Mouse (Mus musculus) lung, embryonic 15.5 days (tissue): ENCODE measurements at regions not wholly inside any gene's neighbourhood (a gene's known extent, or its start where the extent isn't known, plus 50 kb on each side); places are given as distances from the start of the nearest gene placed in this dataset.

Source experiments
- ATAC-seq: fragments of 200-750 bp; cut with Nextera tagmentation; 2 replicates; pipeline ENCODE4 v1.8.0; 2017; ENCODE audit warnings: moderate number of reproducible peaks, borderline replicate concordance; ENCODE audit not compliant: low FRiP score, low TSS enrichment; ENCODE audit errors: extremely low read depth
- H3K27ac ChIP-seq: fragments of 300-500 bp; sonication (generic); 2 replicates; pipeline ENCODE4 v1.5.1; 2015; ENCODE audit warnings: moderate library complexity, mild to moderate bottlenecking, inconsistent platforms
- H3K27me3 ChIP-seq: fragments of 300-500 bp; sonication (generic); 2 replicates; pipeline ENCODE4 v1.6.1; 2015; ENCODE audit warnings: inconsistent platforms
- H3K36me3 ChIP-seq: fragments of 300-500 bp; sonication (generic); 2 replicates; pipeline ENCODE4 v1.6.1; 2015; ENCODE audit warnings: inconsistent platforms
- H3K4me1 ChIP-seq: fragments of 300-500 bp; sonication (generic); 2 replicates; pipeline ENCODE4 v1.6.1; 2015; ENCODE audit warnings: inconsistent platforms
- H3K4me2 ChIP-seq: fragments of 300-500 bp; sonication (generic); 2 replicates; pipeline ENCODE4 v1.6.1; 2015; ENCODE audit warnings: inconsistent platforms, mild to moderate bottlenecking, moderate library complexity
- H3K4me3 ChIP-seq: fragments of 300-500 bp; sonication (generic); 2 replicates; pipeline ENCODE4 v1.5.1; 2015; ENCODE audit warnings: mild to moderate bottlenecking, inconsistent platforms
- H3K9ac ChIP-seq: fragments of 300-500 bp; sonication (generic); 2 replicates; pipeline ENCODE4 v1.6.1; 2015; ENCODE audit warnings: inconsistent platforms
- H3K9me3 ChIP-seq: fragments of 300-500 bp; sonication (generic); 2 replicates; pipeline ENCODE4 v1.6.1; 2016; ENCODE audit warnings: inconsistent platforms
- WGBS: fragments of 180-500 bp; shearing (Covaris S2); methylation state at CpG from one replicate; pipeline ENCODE4 v1.1.7; 2015; 5-methylcytosine and 5-hydroxymethylcytosine counted together

GRCm38 (mm10) chr14:61842476-61842875, 235.2 kb downstream of the Kcnrg start:
- no peak overlapping the region for H3K27ac ChIP-seq
- H3K9me3 ChIP-seq = no peaks in the 10 kb centered on the region

GRCm38 (mm10) chr14:61846441-61846840, 239.2 kb downstream of the Kcnrg start:
- H3K9me3 ChIP-seq = no peaks in the 10 kb centered on the region
- H3K4me1 ChIP-seq = 0 out of 2 replicates have a peak, but pooled peaks cover 4% of the 10 kb centered on the region
- no peak overlapping the region for H3K4me3 ChIP-seq
- no peak overlapping the region for H3K9ac ChIP-seq
- H3K27ac ChIP-seq = no peak overlapping the region
- WGBS = 66% methylated on average over 5 of the region's 5 CpGs
- ATAC-seq = no peak
- no peaks in the 10 kb centered on the region for H3K27me3 ChIP-seq
- H3K4me2 ChIP-seq = no peak overlapping the region
- no peaks in the 10 kb centered on the region for H3K36me3 ChIP-seq

More at GRCm38 (mm10) chr14:61842476-61842875, 235.2 kb downstream of the Kcnrg start:
- H3K4me1 ChIP-seq = no peaks in the 10 kb centered on the region
- no peaks in the 10 kb centered on the region for H3K27me3 ChIP-seq
- 86% methylated on average over 4 of the region's 4 CpGs for WGBS
- no peak overlapping the region for H3K4me3 ChIP-seq
- H3K4me2 ChIP-seq = no peak overlapping the region
- no peak overlapping the region for H3K9ac ChIP-seq
- H3K36me3 ChIP-seq = no peaks in the 10 kb centered on the region
- no peak for ATAC-seq

DNA sequence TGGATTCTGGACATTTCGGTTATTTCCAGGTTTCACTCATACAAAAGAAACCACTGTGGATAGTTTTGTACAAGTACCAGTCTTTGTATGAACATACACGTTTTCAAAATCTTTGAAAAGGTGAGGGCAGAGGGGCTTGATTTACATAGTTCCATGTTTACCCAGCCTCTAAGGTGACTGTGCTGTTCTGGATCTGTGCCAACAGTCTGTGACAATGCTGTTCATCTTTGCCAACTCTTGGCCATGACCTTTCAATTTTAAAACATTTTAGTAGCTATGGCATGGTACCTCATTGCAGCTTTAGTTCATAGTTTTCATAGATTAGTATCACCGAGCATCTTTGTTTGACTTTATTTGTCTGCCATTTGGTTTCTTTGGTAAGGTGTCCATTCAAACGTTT, 243.0 kb downstream of the Kcnrg start:
- Histone ChIP-seq H3K27me3 (no peaks in the 10 kb centered on the region), H3K36me3 (no peaks in the 10 kb centered on the region), H3K4me2 (no peak overlapping the region), H3K9me3 (no peaks in the 10 kb centered on the region), H3K4me1 (0 out of 2 replicates have a peak, but pooled peaks cover 4% of the 10 kb centered on the region), H3K27ac (no peak overlapping the region), H3K9ac (no peak overlapping the region), H3K4me3 (no peak overlapping the region)
- WGBS = 66% methylated on average over 4 of the region's 4 CpGs
- ATAC-seq = no peak

DNA sequence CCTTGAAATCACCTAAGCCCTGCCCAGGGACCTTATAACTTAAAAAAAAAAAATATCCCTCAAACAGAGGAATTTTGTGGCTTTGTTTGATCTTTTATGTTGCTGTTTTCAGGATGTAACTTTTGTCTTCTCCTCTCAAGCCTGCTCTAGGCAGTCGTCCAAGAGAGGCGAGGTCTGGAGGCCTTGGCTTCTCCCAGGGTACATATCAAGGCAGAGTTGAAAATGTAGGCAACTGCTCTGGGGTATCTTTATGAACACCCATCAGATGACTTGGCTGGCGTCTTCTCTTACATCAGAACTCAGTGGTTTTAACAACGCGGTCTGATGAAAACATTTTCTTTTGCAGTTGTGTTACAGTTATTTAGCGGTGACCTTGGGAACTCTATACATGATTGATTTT, 250.4 kb downstream of the Kcnrg start:
- ATAC-seq = no peak
- H3K9ac ChIP-seq = no peak overlapping the region
- H3K4me2 ChIP-seq = no peak overlapping the region
- no peaks in the 10 kb centered on the region for H3K27me3 ChIP-seq
- H3K36me3 ChIP-seq = no peaks in the 10 kb centered on the region
- WGBS = 57% methylated on average over 6 of the region's 6 CpGs
- no peak overlapping the region for H3K4me3 ChIP-seq
- no peaks in the 10 kb centered on the region for H3K9me3 ChIP-seq
- H3K27ac ChIP-seq = no peak overlapping the region
- H3K4me1 ChIP-seq = peaks cover 7% of the 10 kb centered on the region; the same call in 1 of the 2 replicates

DNA sequence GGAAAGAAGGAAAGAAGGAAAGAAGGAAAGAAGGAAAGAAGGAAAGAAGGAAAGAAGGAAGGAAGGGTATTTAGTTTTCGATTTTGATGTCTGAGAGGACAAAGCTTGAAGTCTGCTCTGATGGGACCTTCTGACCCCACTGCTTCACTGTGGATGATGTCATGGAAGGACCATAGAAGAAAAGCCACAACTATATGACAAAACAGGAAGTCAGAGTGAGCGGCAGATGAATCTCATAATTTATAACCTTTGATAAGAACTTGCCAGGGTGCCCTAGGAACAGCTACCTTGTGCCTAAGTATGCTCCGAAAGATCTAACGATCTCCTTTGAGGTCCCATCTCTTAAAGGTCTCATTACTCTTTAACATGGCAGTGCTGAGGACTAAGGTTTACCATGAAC, 253.4 kb downstream of the Kcnrg start:
- Histone ChIP-seq H3K27me3 (no peaks in the 10 kb centered on the region), H3K4me3 (no peak overlapping the region), H3K9ac (no peak overlapping the region), H3K9me3 (no peaks in the 10 kb centered on the region), H3K27ac (no peak overlapping the region), H3K4me1 (peaks cover 7% of the 10 kb centered on the region), H3K36me3 (no peaks in the 10 kb centered on the region), H3K4me2 (no peak overlapping the region)
- ATAC-seq = no peak
- WGBS = 88% methylated on average over 4 of the region's 4 CpGs

DNA sequence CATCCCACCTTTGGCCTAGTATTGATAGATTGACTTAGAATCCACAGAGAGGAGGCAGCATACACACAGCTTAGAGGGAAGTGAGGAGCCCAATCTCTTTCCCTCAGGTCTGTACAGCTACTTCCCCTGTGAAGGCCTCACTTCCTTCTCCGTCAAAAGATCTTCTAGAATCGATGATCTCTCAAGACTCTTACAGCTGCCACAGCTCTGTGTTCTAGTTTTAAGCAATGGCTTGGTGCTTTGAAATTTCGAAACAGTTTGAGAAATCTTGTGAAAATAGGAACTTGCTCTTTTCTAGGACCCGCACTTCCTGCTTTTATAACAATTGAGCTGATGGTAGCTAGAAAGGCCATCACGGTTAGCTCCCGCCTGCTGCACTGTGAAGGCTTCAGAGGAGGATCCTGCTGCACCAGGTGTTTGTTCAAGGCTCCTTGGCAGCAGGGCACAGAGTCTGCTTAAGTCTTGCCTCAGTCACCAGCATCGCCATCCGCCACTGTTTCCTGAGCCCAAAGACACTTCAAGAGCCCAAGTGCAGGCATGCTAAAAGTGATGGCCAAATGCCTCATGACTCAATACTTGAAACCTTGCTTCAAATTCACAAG, 254.2 kb downstream of the Kcnrg start:
- Histone ChIP-seq H3K4me1 (peaks cover 7% of the 10 kb centered on the region), H3K36me3 (no peaks in the 10 kb centered on the region), H3K27me3 (no peaks in the 10 kb centered on the region), H3K9ac (no peak overlapping the region), H3K4me3 (no peak overlapping the region), H3K4me2 (no peak overlapping the region), H3K9me3 (no peaks in the 10 kb centered on the region), H3K27ac (no peak overlapping the region)
- 84% methylated on average over 8 of the region's 8 CpGs for WGBS
- no peak for ATAC-seq

GRCm38 (mm10) chr14:61862931-61863330, 255.7 kb downstream of the Kcnrg start:
- Histone ChIP-seq H3K4me1 (peaks cover 7% of the 10 kb centered on the region), H3K27ac (no peak overlapping the region), H3K4me2 (no peak overlapping the region), H3K9ac (no peak overlapping the region), H3K9me3 (no peaks in the 10 kb centered on the region), H3K4me3 (no peak overlapping the region), H3K27me3 (no peaks in the 10 kb centered on the region), H3K36me3 (no peaks in the 10 kb centered on the region)
- no peak for ATAC-seq
- WGBS = 82% methylated on average over 6 of the region's 6 CpGs

GRCm38 (mm10) chr14:61863475-61863874, 256.2 kb downstream of the Kcnrg start:
- H3K27me3 ChIP-seq = no peaks in the 10 kb centered on the region
- H3K9ac ChIP-seq = no peak overlapping the region
- peaks cover 7% of the 10 kb centered on the region for H3K4me1 ChIP-seq
- no peak for ATAC-seq
- no peak overlapping the region for H3K4me3 ChIP-seq
- no peak overlapping the region for H3K27ac ChIP-seq
- H3K4me2 ChIP-seq = no peak overlapping the region
- H3K36me3 ChIP-seq = no peaks in the 10 kb centered on the region
- H3K9me3 ChIP-seq = no peaks in the 10 kb centered on the region
- 44% methylated on average over 2 of the region's 2 CpGs for WGBS

DNA sequence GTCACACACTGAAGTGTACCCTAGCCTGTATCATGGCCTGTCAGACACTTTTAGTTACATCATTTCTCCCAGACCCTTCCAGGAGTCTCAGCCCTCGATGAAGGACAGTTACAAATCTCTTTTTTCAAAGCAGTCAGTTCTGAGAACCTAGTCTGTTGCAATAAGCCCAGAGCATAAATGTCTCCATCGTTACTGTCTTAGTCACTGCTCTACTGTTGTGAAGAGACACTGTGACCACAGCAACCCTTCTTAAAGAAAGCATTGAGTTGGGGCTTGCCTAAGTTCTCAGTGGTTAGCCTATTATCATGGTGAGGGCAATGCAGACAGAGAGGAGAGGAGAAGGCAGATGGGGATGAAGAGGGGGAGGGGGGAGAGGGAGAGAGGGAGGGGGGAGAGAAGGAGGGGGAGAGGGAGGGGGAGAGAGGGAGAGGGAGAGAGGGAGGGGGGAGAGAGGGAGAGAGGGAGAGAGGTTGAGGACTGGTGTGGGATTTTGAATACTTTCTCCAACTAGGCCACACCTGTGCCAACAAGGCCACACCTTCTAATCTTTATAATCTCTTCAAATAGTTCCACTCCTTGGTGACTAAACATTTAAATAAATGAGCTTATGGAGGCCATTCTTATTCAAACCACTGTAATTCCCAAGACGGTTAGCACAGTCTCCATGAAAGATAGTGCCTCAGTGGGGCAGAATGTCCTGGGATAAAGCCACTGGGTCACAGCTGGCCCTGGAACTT, 259.4 kb downstream of the Kcnrg start:
- Histone ChIP-seq H3K9ac (no peak overlapping the region), H3K4me1 (peaks cover 6% of the 10 kb centered on the region), H3K27ac (no peak overlapping the region), H3K36me3 (no peaks in the 10 kb centered on the region), H3K9me3 (no peaks in the 10 kb centered on the region), H3K4me2 (no peak overlapping the region), H3K27me3 (no peaks in the 10 kb centered on the region), H3K4me3 (no peak overlapping the region)
- no peak for ATAC-seq
- WGBS = 46% methylated on average over 3 of the region's 3 CpGs

DNA sequence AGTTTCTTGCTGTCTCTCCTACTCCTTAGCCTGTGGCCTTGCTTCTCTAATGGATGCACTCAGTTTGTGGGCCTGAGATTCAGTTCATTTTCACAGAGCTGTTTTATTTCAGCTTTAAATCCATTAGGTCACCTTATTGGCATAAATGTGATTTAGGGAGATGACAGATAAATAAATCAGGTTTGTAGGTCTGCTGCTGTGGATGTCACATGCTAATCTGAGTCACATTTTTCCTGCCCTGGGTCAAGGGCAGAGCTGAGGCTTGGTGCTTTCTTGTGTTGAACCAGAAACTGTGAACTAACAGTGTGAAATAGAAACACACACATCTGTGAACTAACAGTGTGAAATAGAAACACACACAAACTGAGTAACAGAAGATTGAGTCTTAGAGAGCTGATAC, 266.9 kb downstream of the Kcnrg start:
- Histone ChIP-seq H3K9me3 (no peaks in the 10 kb centered on the region), H3K4me3 (no peak overlapping the region), H3K27ac (no peak overlapping the region), H3K27me3 (no peaks in the 10 kb centered on the region), H3K9ac (no peak overlapping the region), H3K36me3 (no peaks in the 10 kb centered on the region), H3K4me1 (no peaks in the 10 kb centered on the region), H3K4me2 (no peak overlapping the region)
- no peak for ATAC-seq

GRCm38 (mm10) chr14:61879416-61879815, 272.2 kb downstream of the Kcnrg start:
- H3K4me3 ChIP-seq = no peak overlapping the region
- H3K9ac ChIP-seq = no peak overlapping the region
- no peaks in the 10 kb centered on the region for H3K36me3 ChIP-seq
- no peaks in the 10 kb centered on the region for H3K27me3 ChIP-seq
- WGBS = 17% methylated on average over 2 of the region's 2 CpGs
- ATAC-seq = no peak
- no peaks in the 10 kb centered on the region for H3K4me1 ChIP-seq
- H3K4me2 ChIP-seq = no peak overlapping the region
- H3K9me3 ChIP-seq = no peaks in the 10 kb centered on the region
- no peak overlapping the region for H3K27ac ChIP-seq

GRCm38 (mm10) chr14:61880514-61881259, 273.4 kb downstream of the Kcnrg start:
- 45% methylated on average over 9 of the region's 9 CpGs for WGBS
- Histone ChIP-seq H3K36me3 (no peaks in the 10 kb centered on the region), H3K4me1 (no peaks in the 10 kb centered on the region), H3K9me3 (no peaks in the 10 kb centered on the region), H3K4me3 (no peak overlapping the region), H3K27ac (no peak overlapping the region), H3K9ac (no peak overlapping the region), H3K27me3 (no peaks in the 10 kb centered on the region), H3K4me2 (no peak overlapping the region)
- ATAC-seq = no peak
